Mouse (Mus musculus): ENCODE measurements at regions not wholly inside any gene's neighbourhood (a gene's known extent, or its start where the extent isn't known, plus 50 kb on each side); places are given as distances from the start of the nearest gene placed in this dataset.

GRCm38 (mm10) chr17:47204470-47205162, 164.1 kb upstream of the Mrps10 start:
- no peak for TF ChIP-seq POLR2A (IDR thresholded peaks at IDR 0.05; ENCODE audit: borderline replicate concordance, extremely low read depth, insufficient read depth, insufficient read length)
- Histone ChIP-seq H3K4me1 (ENCODE audit: control insufficient read depth, insufficient read depth, low read length) (0 out of 2 replicates have a peak, but pooled peaks cover 5% of the 10 kb centered on the region), H3K27ac (replicated peaks; ENCODE audit: low read depth, low read length) (no peak overlapping the region), H3K36me3 (ENCODE audit: control insufficient read depth, insufficient read depth, low read length) (0 out of 2 replicates have a peak, but pooled peaks cover 5% of the 10 kb centered on the region), H3K9ac (ENCODE audit: low read depth, low read length, severe bottlenecking) (no peak overlapping the region), H3K27me3 (ENCODE audit: control insufficient read depth, insufficient read depth, low read length) (no peaks in the 10 kb centered on the region), H3K4me2 (replicated peaks; ENCODE audit: low read depth, low read length, severe bottlenecking) (no peak overlapping the region), H3K9me3 (ENCODE audit: control insufficient read depth, low read length) (no peaks in the 10 kb centered on the region), H3K4me3 (replicated peaks; ENCODE audit: low read length) (no peak overlapping the region)
- ATAC-seq (ENCODE audit: low FRiP score, low read depth) (no peak), DNase-seq (ENCODE audit: low spot score) (no peak)
- WGBS: 76% methylated on average over 7 of the region's 7 CpGs

GRCm38 (mm10) chr17:47199206-47199605, 169.5 kb upstream of the Mrps10 start:
- no peak for DNase-seq (ENCODE audit: low spot score)
- no peak for ATAC-seq (ENCODE audit: low FRiP score, low read depth)
- Histone ChIP-seq H3K27me3 (ENCODE audit: control insufficient read depth, insufficient read depth, low read length) (no peaks in the 10 kb centered on the region), H3K4me1 (ENCODE audit: control insufficient read depth, insufficient read depth, low read length) (peaks cover 22% of the 10 kb centered on the region), H3K9me3 (ENCODE audit: control insufficient read depth, low read length) (no peaks in the 10 kb centered on the region), H3K36me3 (ENCODE audit: control insufficient read depth, insufficient read depth, low read length) (peaks cover 4% of the 10 kb centered on the region; the same call in 1 of the 2 replicates), H3K27ac (replicated peaks; ENCODE audit: low read depth, low read length) (no peak overlapping the region), H3K9ac (ENCODE audit: low read depth, low read length, severe bottlenecking) (peak overlapping the region; percentile 25; the same call in 1 of the 2 replicates), H3K4me2 (replicated peaks; ENCODE audit: low read depth, low read length, severe bottlenecking) (no peak overlapping the region), H3K4me3 (replicated peaks; ENCODE audit: low read length) (no peak overlapping the region)
- 75% methylated on average over 10 of the region's 10 CpGs for WGBS
- TF ChIP-seq POLR2A (IDR thresholded peaks at IDR 0.05; ENCODE audit: borderline replicate concordance, extremely low read depth, insufficient read depth, insufficient read length): no peak

GRCm38 (mm10) chr17:47197957-47198356, 170.7 kb upstream of the Mrps10 start:
- peaks cover 8% of the 10 kb centered on the region; the same call in 1 of the 2 replicates for H3K36me3 ChIP-seq (ENCODE audit: control insufficient read depth, insufficient read depth, low read length)
- no peak overlapping the region for H3K9ac ChIP-seq (ENCODE audit: low read depth, low read length, severe bottlenecking)
- H3K27me3 ChIP-seq (ENCODE audit: control insufficient read depth, insufficient read depth, low read length): no peaks in the 10 kb centered on the region
- H3K4me3 ChIP-seq (replicated peaks; ENCODE audit: low read length): no peak overlapping the region
- ATAC-seq (ENCODE audit: low FRiP score, low read depth) (no peak), DNase-seq (ENCODE audit: low spot score) (no peak)
- no peaks in the 10 kb centered on the region for H3K9me3 ChIP-seq (ENCODE audit: control insufficient read depth, low read length)
- no peak overlapping the region for H3K27ac ChIP-seq (replicated peaks; ENCODE audit: low read depth, low read length)
- TF ChIP-seq POLR2A (IDR thresholded peaks at IDR 0.05; ENCODE audit: borderline replicate concordance, extremely low read depth, insufficient read depth, insufficient read length): no peak
- 44% methylated on average over 7 of the region's 7 CpGs for WGBS
- peaks cover 17% of the 10 kb centered on the region for H3K4me1 ChIP-seq (ENCODE audit: control insufficient read depth, insufficient read depth, low read length)
- H3K4me2 ChIP-seq (replicated peaks; ENCODE audit: low read depth, low read length, severe bottlenecking): no peak overlapping the region

GRCm38 (mm10) chr17:47196992-47197391, 171.7 kb upstream of the Mrps10 start:
- Histone ChIP-seq H3K9ac (ENCODE audit: low read depth, low read length, severe bottlenecking) (no peak overlapping the region), H3K36me3 (ENCODE audit: control insufficient read depth, insufficient read depth, low read length) (peaks cover 11% of the 10 kb centered on the region; the same call in 1 of the 2 replicates), H3K27me3 (ENCODE audit: control insufficient read depth, insufficient read depth, low read length) (no peaks in the 10 kb centered on the region), H3K4me3 (replicated peaks; ENCODE audit: low read length) (no peak overlapping the region), H3K4me1 (ENCODE audit: control insufficient read depth, insufficient read depth, low read length) (peaks cover 17% of the 10 kb centered on the region), H3K27ac (replicated peaks; ENCODE audit: low read depth, low read length) (no peak overlapping the region), H3K9me3 (ENCODE audit: control insufficient read depth, low read length) (no peaks in the 10 kb centered on the region), H3K4me2 (replicated peaks; ENCODE audit: low read depth, low read length, severe bottlenecking) (no peak overlapping the region)
- DNase-seq (ENCODE audit: low spot score) (no peak), ATAC-seq (ENCODE audit: low FRiP score, low read depth) (no peak)
- no peak for TF ChIP-seq POLR2A (IDR thresholded peaks at IDR 0.05; ENCODE audit: borderline replicate concordance, extremely low read depth, insufficient read depth, insufficient read length)
- 52% methylated on average over 6 of the region's 6 CpGs for WGBS

GRCm38 (mm10) chr17:47195981-47196380, 172.7 kb upstream of the Mrps10 start:
- ATAC-seq (ENCODE audit: low FRiP score, low read depth) (no peak), DNase-seq (ENCODE audit: low spot score) (no peak)
- peaks cover 14% of the 10 kb centered on the region; the same call in 1 of the 2 replicates for H3K36me3 ChIP-seq (ENCODE audit: control insufficient read depth, insufficient read depth, low read length)
- 67% methylated on average over 7 of the region's 7 CpGs for WGBS
- H3K27ac ChIP-seq (replicated peaks; ENCODE audit: low read depth, low read length): no peak overlapping the region
- H3K4me3 ChIP-seq (replicated peaks; ENCODE audit: low read length): no peak overlapping the region
- TF ChIP-seq POLR2A (IDR thresholded peaks at IDR 0.05; ENCODE audit: borderline replicate concordance, extremely low read depth, insufficient read depth, insufficient read length): no peak
- peaks cover 17% of the 10 kb centered on the region for H3K4me1 ChIP-seq (ENCODE audit: control insufficient read depth, insufficient read depth, low read length)
- H3K4me2 ChIP-seq (replicated peaks; ENCODE audit: low read depth, low read length, severe bottlenecking): no peak overlapping the region
- H3K9ac ChIP-seq (ENCODE audit: low read depth, low read length, severe bottlenecking): no peak overlapping the region
- H3K27me3 ChIP-seq (ENCODE audit: control insufficient read depth, insufficient read depth, low read length): no peaks in the 10 kb centered on the region
- H3K9me3 ChIP-seq (ENCODE audit: control insufficient read depth, low read length): no peaks in the 10 kb centered on the region
